Mouse (Mus musculus): ENCODE data around the gene Plekhg5. TPM values are rescaled to one million over a fixed set of nuclear protein-coding genes. Genes with fewer than 3 reads are reported as not detected.

Plekhg5 gene
- polyA plus RNA-seq, 2 experiments, result 2.6 to 4.7 TPM

GRCm38 (mm10) chr4:152095937-152096910 is 23.9 kb downstream of the Plekhg5 start:
- WGBS (ENCODE audit: insufficient replicate concordance), result 15% methylated on average over 27 of the region's 27 CpGs

GRCm38 (mm10) chr4:152096927-152097326 is 24.6 kb downstream of the Plekhg5 start:
- Histone ChIP-seq H3K27me3 (ENCODE audit: control insufficient read depth, insufficient read depth, low read length) (no peaks in the 10 kb centered on the region), H3K27ac (no peak overlapping the region), H3K9ac (replicated peaks) (no peak overlapping the region), H3K4me1 (replicated peaks; ENCODE audit: control insufficient read depth in 2 of 2, insufficient read depth in 2 of 2, low read length in 1 of 2) (peaks cover 28 to 41% of the 10 kb centered on the region in 2 experiments), H3K36me3 (replicated peaks; ENCODE audit: control insufficient read depth, insufficient read depth, low read depth) (no peaks in the 10 kb centered on the region), H3K9me3 (ENCODE audit: control insufficient read depth, low read length) (no peaks in the 10 kb centered on the region), H3K4me3 (ENCODE audit: insufficient read depth in 1 of 2, low read depth in 2 of 2, low read length in 2 of 2) (peak overlapping the region in 1 of 2 experiments; percentile 8; a peak in 1 of 4 replicates), H3K4me2 (ENCODE audit: low read depth) (peak overlapping the region; percentile 40)
- 37% methylated on average over 6 of the region's 6 CpGs for WGBS (ENCODE audit: insufficient replicate concordance)
- no peak for ATAC-seq (ENCODE audit: insufficient read depth)
- no peak for TF ChIP-seq EP300 (IDR thresholded peaks at IDR 0.05; ENCODE audit: low read depth)
- no peak for TF ChIP-seq CTCF (IDR thresholded peaks at IDR 0.05; ENCODE audit: low read depth)
- no peak for DNase-seq (ENCODE audit: low read depth in 3 of 3, low spot score in 3 of 3)

More at GRCm38 (mm10) chr4:152095937-152096910, 23.9 kb downstream of the Plekhg5 start:
- TF ChIP-seq EP300 (IDR thresholded peaks at IDR 0.05; ENCODE audit: low read depth) (peak; percentile 29; the same call in 1 of the 2 replicates), CTCF (IDR thresholded peaks at IDR 0.05; ENCODE audit: low read depth) (peak; percentile 97)
- Histone ChIP-seq H3K9ac (replicated peaks) (no peak overlapping the region; the same call in 1 of the 2 replicates), H3K36me3 (replicated peaks; ENCODE audit: control insufficient read depth, insufficient read depth, low read depth) (no peaks in the 10 kb centered on the region), H3K27me3 (ENCODE audit: control insufficient read depth, insufficient read depth, low read length) (no peaks in the 10 kb centered on the region), H3K27ac (peak overlapping the region; percentile 48), H3K9me3 (ENCODE audit: control insufficient read depth, low read length) (no peaks in the 10 kb centered on the region), H3K4me1 (replicated peaks; ENCODE audit: control insufficient read depth in 2 of 2, insufficient read depth in 2 of 2, low read length in 1 of 2) (peaks cover 36 to 45% of the 10 kb centered on the region in 2 experiments), H3K4me2 (ENCODE audit: low read depth) (peak overlapping the region; percentile 40), H3K4me3 (ENCODE audit: insufficient read depth in 1 of 2, low read depth in 2 of 2, low read length in 2 of 2) (peak overlapping the region in 1 of 2 experiments; percentile 8; a peak in 1 of 4 replicates)
- DNase-seq (ENCODE audit: low read depth in 3 of 3, low spot score in 3 of 3), result peak; percentile 78 to 80 (median 79)
- ATAC-seq (ENCODE audit: insufficient read depth), result peak; percentile 55

GRCm38 (mm10) chr4:152097911-152098799 is 25.9 kb downstream of the Plekhg5 start:
- Histone ChIP-seq H3K4me2 (ENCODE audit: low read depth) (no peak overlapping the region), H3K4me1 (replicated peaks; ENCODE audit: control insufficient read depth in 2 of 2, insufficient read depth in 2 of 2, low read length in 1 of 2) (peaks cover 18 to 30% of the 10 kb centered on the region in 2 experiments), H3K27me3 (ENCODE audit: control insufficient read depth, insufficient read depth, low read length) (no peaks in the 10 kb centered on the region), H3K27ac (no peak overlapping the region), H3K9ac (replicated peaks) (no peak overlapping the region), H3K9me3 (ENCODE audit: control insufficient read depth, low read length) (no peaks in the 10 kb centered on the region), H3K36me3 (replicated peaks; ENCODE audit: control insufficient read depth, insufficient read depth, low read depth) (no peaks in the 10 kb centered on the region), H3K4me3 (ENCODE audit: insufficient read depth in 1 of 2, low read depth in 2 of 2, low read length in 2 of 2) (no peak overlapping the region)
- no peak for TF ChIP-seq CTCF (IDR thresholded peaks at IDR 0.05; ENCODE audit: low read depth)
- TF ChIP-seq EP300 (IDR thresholded peaks at IDR 0.05; ENCODE audit: low read depth), result no peak
- ATAC-seq (ENCODE audit: insufficient read depth) (no peak), DNase-seq (ENCODE audit: low read depth in 3 of 3, low spot score in 3 of 3) (no peak)
- 61% methylated on average over 11 of the region's 11 CpGs for WGBS (ENCODE audit: insufficient replicate concordance)

GRCm38 (mm10) chr4:152100541-152100940 is 28.2 kb downstream of the Plekhg5 start:
- Histone ChIP-seq H3K9ac (replicated peaks) (no peak overlapping the region), H3K4me1 (replicated peaks; ENCODE audit: control insufficient read depth in 2 of 2, insufficient read depth in 2 of 2, low read length in 1 of 2) (peaks cover 9 to 14% of the 10 kb centered on the region in 2 experiments), H3K36me3 (replicated peaks; ENCODE audit: control insufficient read depth, insufficient read depth, low read depth) (peaks cover 6% of the 10 kb centered on the region; the same call in 1 of the 2 replicates), H3K4me3 (ENCODE audit: insufficient read depth in 1 of 2, low read depth in 2 of 2, low read length in 2 of 2) (no peak overlapping the region), H3K27ac (no peak overlapping the region), H3K4me2 (ENCODE audit: low read depth) (no peak overlapping the region), H3K9me3 (ENCODE audit: control insufficient read depth, low read length) (no peaks in the 10 kb centered on the region), H3K27me3 (ENCODE audit: control insufficient read depth, insufficient read depth, low read length) (no peaks in the 10 kb centered on the region)
- DNase-seq (ENCODE audit: low read depth in 3 of 3, low spot score in 3 of 3) (no peak), ATAC-seq (ENCODE audit: insufficient read depth) (no peak)
- TF ChIP-seq CTCF (IDR thresholded peaks at IDR 0.05; ENCODE audit: low read depth), result no peak
- no peak for TF ChIP-seq EP300 (IDR thresholded peaks at IDR 0.05; ENCODE audit: low read depth)
- WGBS (ENCODE audit: insufficient replicate concordance), result 63% methylated on average over 11 of the region's 11 CpGs
